Comparison of ENCODE assay signal across 8 mouse cellular contexts in the genomic region with DNA sequence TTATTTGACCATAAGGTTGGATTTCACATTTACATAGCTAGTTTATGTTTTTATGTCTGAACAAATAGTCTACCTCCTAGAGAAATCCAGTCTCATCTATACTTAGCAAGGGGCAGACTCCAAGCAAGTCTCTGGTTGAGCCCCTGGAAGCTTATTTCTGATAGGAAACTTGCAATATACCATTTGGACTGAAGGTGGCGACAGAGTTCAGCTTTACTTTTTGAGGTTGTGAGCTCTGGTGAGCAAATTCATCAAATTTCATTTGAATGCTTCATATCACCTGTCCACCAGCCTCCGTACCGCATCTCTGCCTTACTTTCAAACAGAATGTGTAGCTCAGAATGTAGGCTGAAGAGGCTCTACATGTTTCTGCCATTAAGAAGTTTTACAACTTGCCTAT. TPM values are rescaled to one million over a fixed set of nuclear protein-coding genes. Genes with fewer than 3 reads are reported as not detected.
DNase-seq lines count a peak whose midpoint lies in the region; ATAC-seq and TF ChIP-seq lines count a peak whose summit lies in the region.

No protein-coding gene starts in this region.

- H3K9me3 ChIP-seq in intestine, embryonic 14.5 days (ENCODE audit: control insufficient read depth, low read length) = no peaks in the 10 kb centered on the region
- no peaks in the 10 kb centered on the region for H3K9me3 ChIP-seq in intestine, embryonic 16.5 days (ENCODE audit: control insufficient read depth, low read length)
- H3K9me3 ChIP-seq in MEL (replicated peaks; ENCODE audit: insufficient read depth, low read length) = no peaks in the 10 kb centered on the region
- H3K9me3 ChIP-seq in limb, embryonic 14.5 days (ENCODE audit: control insufficient read depth, low read length) = no peaks in the 10 kb centered on the region

- no peak overlapping the region for H3K4me3 ChIP-seq in intestine, embryonic 14.5 days (ENCODE audit: low read depth, low read length)
- H3K4me3 ChIP-seq in intestine, embryonic 16.5 days (ENCODE audit: low read length) = no peak overlapping the region
- no peak overlapping the region for H3K4me3 ChIP-seq in MEL (ENCODE audit: control insufficient read depth in 1 of 2, insufficient read depth in 1 of 2, low read depth in 2 of 2, low read length in 2 of 2)
- no peak overlapping the region for H3K4me3 ChIP-seq in limb, embryonic 14.5 days (replicated peaks; ENCODE audit: low read length)

- DNase-seq in intestine, embryonic 14.5 days (ENCODE audit: low spot score) = peak; percentile 84
- peak; percentile 54 for DNase-seq in MEL (ENCODE audit: low read depth, low spot score)
- peak; percentile 10 for DNase-seq in cerebellum, adult 11 months
- DNase-seq in limb, embryonic 14.5 days (ENCODE audit: low spot score) = peak; percentile 78
- peak; percentile 20 for DNase-seq in retina, adult 2 months (ENCODE audit: low read depth, low spot score)
- DNase-seq in gastrocnemius, adult 8-10 months (ENCODE audit: low spot score in 2 of 2) = no peak

- TF ChIP-seq POLR2A in MEL (IDR thresholded peaks at IDR 0.05; ENCODE audit: control insufficient read depth in 1 of 2, insufficient read depth in 1 of 2, low read depth in 1 of 2, low read length in 2 of 2, poor library complexity in 1 of 2) = no peak
- TF ChIP-seq POLR2A in limb, embryonic 14.5 days (IDR thresholded peaks at IDR 0.05; ENCODE audit: borderline replicate concordance, extremely low read depth, insufficient read depth, insufficient read length) = no peak

- no peak for TF ChIP-seq EP300 in MEL (IDR thresholded peaks at IDR 0.05; ENCODE audit: low read depth in 1 of 2, low read length in 2 of 2)

- ATAC-seq in intestine, embryonic 14.5 days (replicated peaks; ENCODE audit: low FRiP score, low TSS enrichment, low read depth) = no peak
- no peak for ATAC-seq in intestine, embryonic 16.5 days
- peak; percentile 73 to 78 for ATAC-seq in hematopoietic stem cell, adult 5-6 weeks (replicated peaks in 1 of 2; ENCODE audit: insufficient read depth in 1 of 2, low FRiP score in 2 of 2, low TSS enrichment in 1 of 2, low read depth in 1 of 2, poor library complexity in 2 of 2, severe bottlenecking in 2 of 2)
- no peak for ATAC-seq in limb, embryonic 14.5 days (ENCODE audit: low FRiP score, low read depth)

- no peaks in the 10 kb centered on the region for H3K36me3 ChIP-seq in intestine, embryonic 14.5 days (ENCODE audit: control insufficient read depth, insufficient read depth, low read length)
- no peaks in the 10 kb centered on the region for H3K36me3 ChIP-seq in intestine, embryonic 16.5 days (ENCODE audit: control insufficient read depth, insufficient read depth, low read length)
- no peaks in the 10 kb centered on the region for H3K36me3 ChIP-seq in MEL (ENCODE audit: control insufficient read depth in 1 of 2, insufficient read depth in 2 of 2, low read length in 2 of 2)
- no peaks in the 10 kb centered on the region for H3K36me3 ChIP-seq in limb, embryonic 14.5 days (ENCODE audit: control insufficient read depth, insufficient read depth, low read length)

- WGBS in intestine, embryonic 14.5 days = 6% methylated on average over 3 of the region's 3 CpGs
- WGBS in intestine, embryonic 16.5 days = 3% methylated on average over 3 of the region's 3 CpGs
- 6% methylated on average over 3 of the region's 3 CpGs for WGBS in limb, embryonic 14.5 days

- TF ChIP-seq CTCF in MEL (IDR thresholded peaks at IDR 0.05 in 2 of 3, conservative IDR thresholded peaks at IDR 0.05 in 1 of 3; ENCODE audit: control insufficient read depth in 1 of 3, insufficient read depth in 1 of 3, low read depth in 2 of 3, low read length in 3 of 3, poor library complexity in 1 of 3, severe bottlenecking in 1 of 3) = peak; percentile 8 to 77 (median 64); a peak in 5 of 6 replicates

- no peak overlapping the region for H3K9ac ChIP-seq in intestine, embryonic 14.5 days (ENCODE audit: low read length)
- no peak overlapping the region for H3K9ac ChIP-seq in intestine, embryonic 16.5 days (ENCODE audit: low read depth, low read length)
- no peak overlapping the region for H3K9ac ChIP-seq in MEL (ENCODE audit: control insufficient read depth, low read depth, low read length, poor library complexity, severe bottlenecking)
- no peak overlapping the region for H3K9ac ChIP-seq in limb, embryonic 14.5 days (ENCODE audit: low read depth, low read length, severe bottlenecking)

- H3K4me2 ChIP-seq in intestine, embryonic 14.5 days (ENCODE audit: low read length) = no peak overlapping the region
- H3K4me2 ChIP-seq in intestine, embryonic 16.5 days (ENCODE audit: low read depth, low read length) = no peak overlapping the region
- H3K4me2 ChIP-seq in limb, embryonic 14.5 days (replicated peaks; ENCODE audit: low read depth, low read length, severe bottlenecking) = no peak overlapping the region

- no peak overlapping the region for H3K27ac ChIP-seq in intestine, embryonic 14.5 days (ENCODE audit: low read depth)
- H3K27ac ChIP-seq in intestine, embryonic 16.5 days (ENCODE audit: low read length) = no peak overlapping the region
- no peak overlapping the region for H3K27ac ChIP-seq in MEL (ENCODE audit: control insufficient read depth, low read depth, low read length)
- H3K27ac ChIP-seq in limb, embryonic 14.5 days (replicated peaks; ENCODE audit: low read depth, low read length) = no peak overlapping the region

- no peaks in the 10 kb centered on the region for H3K79me2 ChIP-seq in MEL (ENCODE audit: control insufficient read depth, insufficient read depth, low read length, poor library complexity)

- H3K27me3 ChIP-seq in intestine, embryonic 14.5 days (replicated peaks; ENCODE audit: control insufficient read depth, insufficient read depth, low read length) = no peaks in the 10 kb centered on the region
- H3K27me3 ChIP-seq in intestine, embryonic 16.5 days (replicated peaks; ENCODE audit: control insufficient read depth, insufficient read depth, low read length) = no peaks in the 10 kb centered on the region
- no peaks in the 10 kb centered on the region for H3K27me3 ChIP-seq in MEL (ENCODE audit: control insufficient read depth in 1 of 2, insufficient read depth in 2 of 2, low read length in 2 of 2)
- H3K27me3 ChIP-seq in limb, embryonic 14.5 days (ENCODE audit: control insufficient read depth, insufficient read depth, low read length) = no peaks in the 10 kb centered on the region

- H3K4me1 ChIP-seq in intestine, embryonic 14.5 days (replicated peaks; ENCODE audit: control insufficient read depth, insufficient read depth, low read length) = no peaks in the 10 kb centered on the region
- H3K4me1 ChIP-seq in intestine, embryonic 16.5 days (ENCODE audit: control insufficient read depth, insufficient read depth, low read length) = no peaks in the 10 kb centered on the region
- no peaks in the 10 kb centered on the region for H3K4me1 ChIP-seq in MEL (ENCODE audit: control insufficient read depth in 1 of 2, insufficient read depth in 2 of 2, low read length in 2 of 2)
- H3K4me1 ChIP-seq in limb, embryonic 14.5 days (ENCODE audit: control insufficient read depth, insufficient read depth, low read length) = no peaks in the 10 kb centered on the region

- TF ChIP-seq RAD21 in MEL (IDR thresholded peaks at IDR 0.05; ENCODE audit: low read depth, low read length) = peak; percentile 69

TF ChIP-seq in MEL, 35 proteins besides CTCF, POLR2A, EP300 and RAD21:
- TF ChIP-seq SMC3 (IDR thresholded peaks at IDR 0.05; ENCODE audit: low read depth, low read length) (peak; percentile 44), GATA1 (IDR thresholded peaks at IDR 0.05; ENCODE audit: low read depth, low read length) (no peak)

RNA-seq across cellular contexts. Expression of gene Il1f10, which starts 5.8 kb away (rescaled TPM):
- not detected in 2 replicates for polyA plus RNA-seq in intestine, embryonic 14.5 days (2014; fragmentation: Nextera tagmentation; extraction: Ambion mirVana)
- polyA plus RNA-seq in intestine, embryonic 16.5 days (2015; fragmentation: Nextera tagmentation; extraction: Ambion mirVana) = not detected in 2 replicates
- total RNA-seq in MEL (2012; rRNA removed) = not detected in 2 replicates
- polyA plus RNA-seq in MEL (2012; ENCODE audit: insufficient read depth in 1 of 2, insufficient read length in 2 of 2, low read depth in 1 of 2, low replicate concordance in 2 of 2, missing spikeins in 1 of 2) = not detected
- not detected in 2 replicates for total RNA-seq in hematopoietic stem cell, adult 5-6 weeks (2017)
- not detected in 2 replicates for polyA plus RNA-seq in limb, embryonic 14.5 days (2012; rRNA removed)
- polyA plus RNA-seq in limb, embryonic 14.5 days (2014; fragmentation: Nextera tagmentation; extraction: Ambion mirVana) = not detected in 2 replicates
- total RNA-seq in gastrocnemius, adult 8-10 months (2022) = not detected

RNA-seq across cellular contexts. Expression of gene Il1f5, which starts 20.1 kb away (rescaled TPM):
- not detected in 2 replicates for polyA plus RNA-seq in intestine, embryonic 14.5 days (2014; fragmentation: Nextera tagmentation; extraction: Ambion mirVana)
- polyA plus RNA-seq in intestine, embryonic 16.5 days (2015; fragmentation: Nextera tagmentation; extraction: Ambion mirVana) = not detected in 2 replicates
- not detected in 2 replicates for total RNA-seq in MEL (2012; rRNA removed)
- not detected for polyA plus RNA-seq in MEL (2012; ENCODE audit: insufficient read depth in 1 of 2, insufficient read length in 2 of 2, low read depth in 1 of 2, low replicate concordance in 2 of 2, missing spikeins in 1 of 2)
- not detected in 2 replicates for total RNA-seq in hematopoietic stem cell, adult 5-6 weeks (2017)
- polyA plus RNA-seq in limb, embryonic 14.5 days (2012; rRNA removed) = 2.0 and 2.1 TPM in 2 replicates
- 5.5 and 6.5 TPM in 2 replicates for polyA plus RNA-seq in limb, embryonic 14.5 days (2014; fragmentation: Nextera tagmentation; extraction: Ambion mirVana)
- total RNA-seq in gastrocnemius, adult 8-10 months (2022) = not detected

RNA-seq across cellular contexts. Expression of gene Il1rn, which starts 39.8 kb away (rescaled TPM):
- 0.08 and 0.24 TPM in 2 replicates for polyA plus RNA-seq in intestine, embryonic 14.5 days (2014; fragmentation: Nextera tagmentation; extraction: Ambion mirVana)
- 0.80 and 1.2 TPM in 2 replicates for polyA plus RNA-seq in intestine, embryonic 16.5 days (2015; fragmentation: Nextera tagmentation; extraction: Ambion mirVana)
- total RNA-seq in MEL (2012; rRNA removed) = not detected in 2 replicates
- not detected for polyA plus RNA-seq in MEL (2012; ENCODE audit: insufficient read depth in 1 of 2, insufficient read length in 2 of 2, low read depth in 1 of 2, low replicate concordance in 2 of 2, missing spikeins in 1 of 2)
- 1.5 and 6.9 TPM in 2 replicates for total RNA-seq in hematopoietic stem cell, adult 5-6 weeks (2017)
- polyA plus RNA-seq in limb, embryonic 14.5 days (2012; rRNA removed) = 2.8 TPM in 2 replicates
- 3.1 and 6.6 TPM in 2 replicates for polyA plus RNA-seq in limb, embryonic 14.5 days (2014; fragmentation: Nextera tagmentation; extraction: Ambion mirVana)
- total RNA-seq in gastrocnemius, adult 8-10 months (2022) = not detected

Comparison
In these comparisons a context has a peak if more than half of its experiments do, and no peak if none do; other contexts are left out.
1. ATAC-seq: peak in hematopoietic stem cell, adult 5-6 weeks (2 of 2); none in intestine, embryonic 14.5 days (single experiment), intestine, embryonic 16.5 days (single experiment) and limb, embryonic 14.5 days (single experiment).
2. DNase-seq: peak in intestine, embryonic 14.5 days (single experiment), MEL (single experiment), cerebellum, adult 11 months (single experiment), limb, embryonic 14.5 days (single experiment) and retina, adult 2 months (single experiment); none in gastrocnemius, adult 8-10 months (0 of 2).